Mouse (Mus musculus) kidney, postnatal 10 days (tissue): Measurements from ENCODE around the gene Olfr1014.
A peak's percentile ranks its signal among the peaks of the same experiment; 100 is the strongest.

ENCODE experiments used
- DNase-seq: peaks from one replicate; pipeline ENCODE4 v3.0.0; 2021; ENCODE audit warnings: mixed read lengths

Olfr1014 gene

DNA sequence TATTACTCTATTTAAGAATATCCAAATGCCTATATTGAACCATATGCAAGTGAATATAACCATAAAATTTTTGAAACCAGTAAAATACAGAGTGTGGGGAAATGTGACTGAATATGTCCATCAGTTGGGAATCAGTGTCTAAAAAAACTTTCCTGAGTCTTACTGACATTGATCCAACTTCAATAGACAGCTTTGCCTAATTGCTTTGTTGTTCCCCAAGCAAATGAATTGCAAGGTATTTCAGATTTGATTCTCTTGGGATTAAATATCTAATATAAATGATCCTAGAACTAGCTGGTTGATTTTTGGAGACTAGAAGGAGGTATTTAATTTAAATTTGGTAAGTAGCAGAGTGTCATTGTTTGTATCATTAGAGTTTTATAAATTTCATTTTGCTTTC is at the start of gene Olfr1014:
Olfr1014 (plus strand) TSS at position 301 of the 400 bp plus-strand sequence.
- DNase-seq, result no peak

DNA sequence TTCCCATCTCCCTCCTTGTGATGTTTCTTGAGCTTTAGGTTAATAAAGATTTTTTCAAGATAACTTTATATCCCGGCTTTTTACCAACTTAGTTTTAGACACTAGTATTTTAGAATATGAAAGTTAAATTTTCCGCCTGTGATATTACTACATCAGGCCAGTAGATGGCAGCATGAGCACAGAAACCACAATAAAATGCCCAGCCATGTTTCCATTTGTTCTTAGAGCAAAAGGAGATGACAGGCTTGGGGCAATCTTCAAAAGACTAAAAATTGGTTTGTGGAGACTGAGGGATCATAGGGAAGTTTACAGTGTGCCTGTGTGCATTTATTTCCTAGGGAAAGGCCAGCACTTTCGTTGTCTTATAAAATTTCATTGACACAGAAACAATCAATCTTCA is 46.7 kb upstream of the Olfr1014 start:
- peak; percentile 19 for DNase-seq

DNA sequence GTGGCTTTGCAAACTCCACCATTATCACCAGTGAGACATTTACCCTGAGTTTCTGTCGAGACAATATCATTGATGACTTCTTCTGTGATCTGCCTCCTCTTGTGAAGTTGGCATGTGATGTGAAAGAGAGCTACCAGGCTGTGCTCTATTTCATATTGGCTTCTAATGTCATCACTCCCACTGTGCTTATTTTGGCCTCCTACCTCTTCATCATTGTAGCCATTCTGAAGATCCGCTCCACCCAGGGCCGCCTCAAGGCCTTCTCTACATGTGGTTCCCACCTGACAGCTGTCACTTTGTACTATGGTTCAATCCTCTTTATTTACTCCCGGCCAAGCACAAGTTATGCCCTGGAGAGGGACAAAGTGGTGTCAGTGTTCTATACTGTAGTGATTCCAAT is 18.7 kb upstream of the Olfr1014 start:
- DNase-seq, result no peak

DNA sequence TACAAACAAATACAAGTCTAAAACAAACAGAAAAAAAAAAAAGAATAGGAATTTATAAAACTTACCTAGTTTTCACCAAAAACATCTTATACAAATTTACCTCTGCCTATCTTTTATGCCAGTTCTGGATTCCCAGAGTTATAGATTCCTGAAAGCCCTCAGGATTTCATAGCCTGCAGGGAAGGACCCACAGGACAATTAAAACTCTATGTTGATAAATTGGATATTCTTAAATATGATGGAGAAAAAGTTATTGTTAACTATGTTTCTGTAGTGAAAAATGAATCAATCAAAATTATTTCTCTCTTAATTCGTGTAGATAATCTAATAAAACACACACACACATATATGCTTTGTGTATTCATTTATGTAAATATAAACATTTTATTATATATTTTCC is 9.8 kb upstream of the Olfr1014 start, which contains the start of gene Olfr1012:
Olfr1012 (minus strand) TSS at position 101 of the 400 bp plus-strand sequence.
- no peak for DNase-seq

DNA sequence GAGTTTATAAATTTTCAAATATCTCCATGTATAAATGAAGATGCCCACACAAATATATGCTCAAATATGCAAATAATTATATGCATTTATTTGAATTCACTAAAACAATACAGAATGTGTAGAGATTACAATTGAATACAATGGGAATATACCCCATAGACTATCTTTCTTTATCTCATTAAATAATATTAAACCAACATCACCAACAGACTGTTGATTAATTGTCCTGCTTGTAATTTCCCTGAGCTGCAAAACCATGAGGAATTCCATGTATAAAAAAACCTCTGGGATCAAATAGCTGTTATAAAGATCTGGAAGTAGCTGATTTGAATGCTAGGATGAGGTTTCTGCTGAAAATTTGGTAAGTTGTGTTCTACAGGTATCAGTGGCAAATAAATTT is 5.7 kb upstream of the Olfr1014 start, which contains the start of gene Olfr1013:
Olfr1013 (plus strand) TSS at position 301 of the 400 bp plus-strand sequence.
- no peak for DNase-seq

DNA sequence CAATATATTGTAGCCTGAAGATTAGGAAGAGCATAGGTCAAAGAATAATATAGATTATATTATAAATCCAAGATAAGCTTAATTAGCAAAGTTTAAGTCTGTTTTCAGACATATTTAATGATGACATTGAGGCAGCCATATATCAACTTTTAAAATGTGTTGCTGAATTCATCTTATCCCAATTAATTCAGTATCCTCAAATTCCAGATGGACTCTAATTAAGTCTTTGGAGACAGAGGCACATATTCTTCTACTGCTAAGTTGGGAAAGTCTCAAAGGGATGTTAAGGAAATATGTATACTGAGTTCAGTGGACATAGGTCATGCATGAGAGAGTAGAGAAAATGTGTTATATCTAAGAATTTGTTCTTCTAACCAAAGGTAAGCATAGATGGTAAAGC is 9.2 kb downstream of the Olfr1014 start, which contains the start of gene Olfr1015:
Olfr1015 (plus strand) TSS at position 301 of the 400 bp plus-strand sequence.
- no peak for DNase-seq

DNA sequence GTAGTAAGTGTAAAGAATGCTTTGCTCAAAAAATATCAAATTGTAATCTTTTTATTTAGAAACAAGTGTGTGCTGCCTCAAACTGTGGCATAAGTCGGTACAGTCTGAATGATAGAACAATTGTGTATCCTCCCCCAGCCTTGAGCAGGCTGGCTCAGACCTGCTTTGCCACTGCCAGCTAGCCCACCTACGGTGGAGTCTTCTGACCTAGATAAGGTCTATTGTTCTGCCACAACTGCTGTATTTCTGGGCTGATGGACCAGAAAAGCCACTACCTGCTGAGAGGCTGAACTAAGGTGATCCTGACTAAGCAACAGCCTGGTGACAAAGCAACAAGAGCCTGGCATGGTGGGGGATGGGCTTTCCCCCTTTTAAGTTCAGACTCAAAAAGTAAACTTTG is 19.8 kb downstream of the Olfr1014 start:
- no peak for DNase-seq

DNA sequence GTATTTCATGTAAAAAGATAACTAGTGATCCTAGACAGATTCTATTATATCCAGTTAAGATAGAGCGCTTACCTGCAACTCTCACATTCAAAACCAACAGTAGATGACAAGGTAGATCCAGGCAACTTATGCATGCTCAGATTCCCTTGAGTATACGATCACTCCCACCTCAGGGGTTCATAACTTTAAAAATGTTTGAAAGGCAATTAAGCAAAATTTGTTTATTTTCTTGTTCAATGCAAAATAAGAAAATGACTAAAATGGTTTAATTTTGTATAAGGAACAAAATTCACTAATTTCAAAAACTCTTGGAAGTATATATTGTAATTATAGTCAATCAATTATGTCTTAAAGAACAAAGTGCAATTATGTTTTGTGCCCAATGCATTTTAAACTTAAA is 29.9 kb downstream of the Olfr1014 start, which contains the start of gene Olfr1016:
Olfr1016 (minus strand) TSS at position 101 of the 400 bp plus-strand sequence.
- DNase-seq, result no peak

DNA sequence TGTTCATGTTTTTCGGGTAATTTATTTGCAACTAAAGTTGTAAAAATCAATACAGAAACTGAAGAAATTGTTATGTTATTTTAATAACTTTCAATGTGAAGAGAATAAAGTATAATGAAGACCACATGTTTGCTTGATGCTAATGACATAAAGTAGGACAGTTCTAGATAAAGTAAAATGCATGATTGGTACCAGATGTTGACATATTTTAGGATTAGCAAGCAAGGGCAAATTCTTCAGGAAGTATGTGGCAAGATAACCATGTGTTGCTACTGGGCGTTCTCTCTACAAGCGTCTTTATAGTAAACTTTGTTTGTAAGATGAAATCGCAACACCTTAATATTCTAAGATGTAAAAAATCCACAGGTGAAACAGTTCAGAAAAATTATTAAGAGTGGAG is 32.0 kb downstream of the Olfr1014 start:
- DNase-seq, result no peak

DNA sequence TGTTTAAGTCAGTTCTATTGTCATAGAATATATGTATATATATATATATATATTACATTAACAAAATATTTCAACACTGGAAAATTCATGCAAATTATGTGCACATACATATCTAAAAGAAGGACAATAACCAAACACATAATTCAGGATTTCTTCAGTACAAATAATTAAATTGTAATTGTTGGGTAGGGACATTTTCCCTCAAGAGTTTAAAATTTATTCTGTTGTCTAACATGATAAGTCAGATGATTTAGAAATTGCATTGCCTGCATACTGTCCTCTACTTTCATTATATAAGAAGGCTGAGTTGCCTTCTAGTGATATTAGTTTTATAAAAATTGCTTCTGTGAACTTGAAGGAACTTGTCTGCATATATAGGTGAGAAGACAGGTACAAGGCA is 45.7 kb downstream of the Olfr1014 start, which contains the start of gene Olfr1018:
Olfr1018 (plus strand) TSS at position 301 of the 400 bp plus-strand sequence.
- DNase-seq, result no peak
